Mouse (Mus musculus): ENCODE data around the gene Rftn1.

GRCm38 (mm10) chr17:50160904-50161805, 29.3 kb downstream of the Rftn1 start:
- TF ChIP-seq POLR2A (IDR thresholded peaks at IDR 0.05; ENCODE audit: control insufficient read depth, low read depth, low read length) (no peak), CTCF (IDR thresholded peaks at IDR 0.05; ENCODE audit: control insufficient read depth, insufficient read depth, insufficient replicate concordance, low read depth, low read length) (no peak)
